ENCODE assay signal across 28 mouse cellular contexts in genomic region chr4:106792276-106792675, GRCm38 (mm10). TPM values are rescaled to one million over a fixed set of nuclear protein-coding genes. Genes with fewer than 3 reads are reported as not detected.
A peak's percentile ranks its signal among the peaks of the same experiment; 100 is the strongest.
DNase-seq lines count a peak whose midpoint lies in the region; ATAC-seq and TF ChIP-seq lines count a peak whose summit lies in the region.
"Had no signal": no experiment of that assay in that cellular context is flagged by ENCODE, and none has a peak within 500 bp of the region (broad histone marks: within the 10 kb centered on the region; RNA-seq: fewer than 3 reads in every experiment).

No protein-coding gene starts in this region.

- H3K4me2 ChIP-seq in heart, embryonic 12.5 days, result no peak overlapping the region
- peak overlapping the region; percentile 5; the same call in 1 of the 2 replicates for H3K4me2 ChIP-seq in liver, postnatal 0 days (ENCODE audit: low read depth, low read length)
- H3K4me2 ChIP-seq: forebrain, embryonic 15.5 days; neural tube, embryonic 12.5 days had no signal

- no peaks in the 10 kb centered on the region for H3K27me3 ChIP-seq in heart, embryonic 12.5 days (replicated peaks)
- no peaks in the 10 kb centered on the region for H3K27me3 ChIP-seq in liver, postnatal 0 days (ENCODE audit: insufficient read depth, low read length)
- H3K27me3 ChIP-seq: forebrain, embryonic 15.5 days; megakaryocyte, embryonic 14.5 days; neural tube, embryonic 12.5 days had no signal

- peak; percentile 48 for TF ChIP-seq CTCF in liver, postnatal 0 days (IDR thresholded peaks at IDR 0.05; ENCODE audit: low read depth)

- H3K4me1 ChIP-seq in heart, embryonic 12.5 days (replicated peaks), result peaks cover 29% of the 10 kb centered on the region
- H3K4me1 ChIP-seq in liver, postnatal 0 days (ENCODE audit: insufficient read depth), result peaks cover 27% of the 10 kb centered on the region

- H3K36me3 ChIP-seq in heart, embryonic 12.5 days, result no peaks in the 10 kb centered on the region
- no peaks in the 10 kb centered on the region for H3K36me3 ChIP-seq in liver, postnatal 0 days (replicated peaks; ENCODE audit: insufficient read depth, low read length)
- H3K36me3 ChIP-seq: embryonic facial prominence, embryonic 10.5 days; forebrain, embryonic 15.5 days; G1E; neural tube, embryonic 12.5 days had no signal

- H3K9me3 ChIP-seq in heart, embryonic 12.5 days (replicated peaks), result no peaks in the 10 kb centered on the region
- H3K9me3 ChIP-seq in liver, postnatal 0 days (ENCODE audit: low read length), result no peaks in the 10 kb centered on the region
- H3K9me3 ChIP-seq: embryonic facial prominence, embryonic 10.5 days; forebrain, embryonic 15.5 days; G1E; megakaryocyte, embryonic 14.5 days; neural tube, embryonic 12.5 days had no signal

- H3K4me3 ChIP-seq in heart, embryonic 12.5 days, result no peak overlapping the region
- H3K4me3 ChIP-seq in liver, postnatal 0 days (ENCODE audit: low read depth, low read length), result no peak overlapping the region
- H3K4me3 ChIP-seq: embryonic facial prominence, embryonic 10.5 days; forebrain, embryonic 15.5 days; layer of hippocampus, adult 2 months; megakaryocyte, embryonic 14.5 days; neural tube, embryonic 12.5 days had no signal

- intact Hi-C loops in heart, postnatal 10 days (cut with DNase I), result no loop called here

- peak; percentile 61 for ATAC-seq in heart, embryonic 12.5 days (ENCODE audit: insufficient number of reproducible peaks, low FRiP score)
- peak; percentile 66; the same call in 1 of the 2 replicates for ATAC-seq in erythroblast, adult 5-6 weeks (replicated peaks; ENCODE audit: low FRiP score, poor library complexity, severe bottlenecking)
- peak; percentile 76 for ATAC-seq in liver, postnatal 0 days
- ATAC-seq: forebrain, embryonic 15.5 days; hindbrain, postnatal 0 days had no signal

- no peak for TF ChIP-seq EP300 in liver, postnatal 0 days (IDR thresholded peaks at IDR 0.05; ENCODE audit: low read depth)

- H3K9ac ChIP-seq in heart, embryonic 12.5 days, result no peak overlapping the region
- no peak overlapping the region for H3K9ac ChIP-seq in liver, postnatal 0 days (replicated peaks)
- H3K9ac ChIP-seq: forebrain, embryonic 15.5 days; neural tube, embryonic 12.5 days had no signal

- DNase-seq in heart, postnatal 10 days, result no peak
- DNase-seq in liver, result peak; percentile 82
- peak; percentile 16 for DNase-seq in liver, postnatal 0 days
- no peak for DNase-seq in adrenal gland, adult 18-20 months (ENCODE audit: low spot score in 2 of 2)
- no peak for DNase-seq in spleen, adult 12 weeks (ENCODE audit: low spot score)
- no peak for DNase-seq in thymus, postnatal 10 days (ENCODE audit: low spot score in 2 of 2)
- DNase-seq: adrenal gland, postnatal 25 days; cerebellum, adult 8-10 months; heart, postnatal 4 days; kidney, adult 8-10 months; kidney, postnatal 14 days; layer of hippocampus, postnatal 36 days; lung, postnatal 10 days; right cerebral cortex, adult 18-20 months; thymus, adult 2 months had no signal

- H3K27ac ChIP-seq in heart, embryonic 12.5 days (ENCODE audit: poor library complexity, severe bottlenecking), result no peak overlapping the region
- H3K27ac ChIP-seq in liver, postnatal 0 days (ENCODE audit: low read depth), result no peak overlapping the region
- H3K27ac ChIP-seq: embryonic facial prominence, embryonic 10.5 days; forebrain, embryonic 15.5 days; hindbrain, postnatal 0 days; layer of hippocampus, adult 2 months; neural tube, embryonic 12.5 days had no signal

RNA-seq across cellular contexts. Expression of gene Acot11, which starts 12.5 kb away (rescaled TPM):
- 4.1 and 5.6 TPM in 2 replicates for polyA plus RNA-seq in heart, embryonic 12.5 days (2016; fragmentation: Nextera tagmentation; extraction: Ambion mirVana)
- 10 to 100 TPM; 12.8 to 26.7 TPM for total RNA-seq in heart, postnatal 10 days (2021)
- 0.19 and 2.7 TPM in 2 replicates for total RNA-seq in erythroblast, adult 5-6 weeks (2015; ENCODE audit: low replicate concordance)
- total RNA-seq in erythroblast, adult 5-6 weeks (2017; ENCODE audit: low replicate concordance), result 1.3 TPM in 2 replicates
- polyA plus RNA-seq in liver, postnatal 0 days (2015; fragmentation: Nextera tagmentation; extraction: Ambion mirVana), result 0.72 and 2.1 TPM in 2 replicates
- total RNA-seq in adrenal gland, adult 18-20 months (2021), result 100 to 1,000 TPM in 1 of 2 experiments, 10 to 100 TPM in 1; 99.8 to 239 TPM

RNA-seq across cellular contexts. Expression of gene Fam151a, which starts 58.6 kb away (rescaled TPM):
- 0.13 TPM in 1 of 2 replicates, not detected in the other for polyA plus RNA-seq in heart, embryonic 12.5 days (2016; fragmentation: Nextera tagmentation; extraction: Ambion mirVana)
- total RNA-seq in heart, postnatal 10 days (2021), result under 1 TPM; 0.36 to 0.62 TPM
- total RNA-seq in erythroblast, adult 5-6 weeks (2015; ENCODE audit: low replicate concordance), result not detected in 2 replicates
- total RNA-seq in erythroblast, adult 5-6 weeks (2017; ENCODE audit: low replicate concordance), result not detected in 2 replicates
- 0.07 TPM in 1 of 2 replicates, not detected in the other for polyA plus RNA-seq in liver, postnatal 0 days (2015; fragmentation: Nextera tagmentation; extraction: Ambion mirVana)
- total RNA-seq in adrenal gland, adult 18-20 months (2021), result under 1 TPM; 0.20 to 0.26 TPM
- total RNA-seq: common myeloid progenitor, adult 5-6 weeks; G1E; gastrocnemius, postnatal 4 days; hindbrain, postnatal 0 days; layer of hippocampus, adult 2 months; layer of hippocampus, postnatal 36 days; left cerebral cortex, postnatal 36 days; liver, adult 2 months had no signal
- polyA plus RNA-seq: forebrain, embryonic 15.5 days; G1E; hindbrain, postnatal 0 days; liver, adult 2 months; neural tube, embryonic 12.5 days had no signal

Comparison
In these comparisons a context has a peak if more than half of its experiments do, and no peak if none do; other contexts are left out.
1. DNase-seq: peak in liver (single experiment) and liver, postnatal 0 days (single experiment); none in heart, postnatal 10 days (0 of 2), adrenal gland, adult 18-20 months (0 of 2), spleen, adult 12 weeks (single experiment) and thymus, postnatal 10 days (0 of 2).
2. Peak in every context shown above with its lines, with median percentiles within 50 percentile points of each other: ATAC-seq.